Mouse (Mus musculus): ENCODE measurements around the gene Ncmap.

Gene Ncmap

GRCm38 (mm10) chr4:135397991-135398390 lies at the start of gene Ncmap:
Gene Ncmap, minus strand, starts transcription at chr4:135398227.
- DNase-seq (ENCODE audit: low spot score in 2 of 2) = no peak

- no peak for DNase-seq (ENCODE audit: low spot score in 2 of 2)
Measured at GRCm38 (mm10) chr4:135442473-135442872, 44.4 kb upstream of the Ncmap start.

GRCm38 (mm10) chr4:135439904-135440522 lies 42.0 kb upstream of the Ncmap start:
- peak in 1 of 2 experiments; percentile 9 for DNase-seq (ENCODE audit: low spot score in 2 of 2)

GRCm38 (mm10) chr4:135439188-135439647 lies 41.2 kb upstream of the Ncmap start:
- no peak for DNase-seq (ENCODE audit: low spot score in 2 of 2)

GRCm38 (mm10) chr4:135437924-135438323 lies 39.9 kb upstream of the Ncmap start:
- DNase-seq (ENCODE audit: low spot score in 2 of 2) = no peak

- DNase-seq (ENCODE audit: low spot score in 2 of 2) = no peak
Measured at GRCm38 (mm10) chr4:135436291-135436690, 38.3 kb upstream of the Ncmap start.

- no peak for DNase-seq (ENCODE audit: low spot score in 2 of 2)
Measured at GRCm38 (mm10) chr4:135434395-135434789, 36.4 kb upstream of the Ncmap start.

GRCm38 (mm10) chr4:135433443-135434394 lies 35.7 kb upstream of the Ncmap start, which contains the start of gene Rcan3:
Gene Rcan3, minus strand, starts transcription at chr4:135433853.
- peak; percentile 33 to 41 for DNase-seq (ENCODE audit: low spot score in 2 of 2)

GRCm38 (mm10) chr4:135433086-135433442 lies 35.0 kb upstream of the Ncmap start:
- DNase-seq (ENCODE audit: low spot score in 2 of 2) = no peak

- no peak for DNase-seq (ENCODE audit: low spot score in 2 of 2)
Measured at GRCm38 (mm10) chr4:135429990-135430760, 32.1 kb upstream of the Ncmap start.

GRCm38 (mm10) chr4:135429383-135429782 lies 31.4 kb upstream of the Ncmap start:
- DNase-seq (ENCODE audit: low spot score in 2 of 2) = no peak

- DNase-seq (ENCODE audit: low spot score in 2 of 2) = no peak
Measured at GRCm38 (mm10) chr4:135426587-135426986, 28.6 kb upstream of the Ncmap start.

- DNase-seq (ENCODE audit: low spot score in 2 of 2) = peak; percentile 77 to 85
Measured at GRCm38 (mm10) chr4:135425625-135426024, 27.6 kb upstream of the Ncmap start.

GRCm38 (mm10) chr4:135420961-135421360 lies 22.9 kb upstream of the Ncmap start:
- DNase-seq (ENCODE audit: low spot score in 2 of 2) = no peak

- DNase-seq (ENCODE audit: low spot score in 2 of 2) = no peak
Measured at GRCm38 (mm10) chr4:135420416-135420815, 22.4 kb upstream of the Ncmap start.

- no peak for DNase-seq (ENCODE audit: low spot score in 2 of 2)
Measured at GRCm38 (mm10) chr4:135419996-135420395, 22.0 kb upstream of the Ncmap start.

GRCm38 (mm10) chr4:135416367-135416766 lies 18.3 kb upstream of the Ncmap start:
- DNase-seq (ENCODE audit: low spot score in 2 of 2) = no peak

- no peak for DNase-seq (ENCODE audit: low spot score in 2 of 2)
Measured at GRCm38 (mm10) chr4:135413491-135413890, 15.5 kb upstream of the Ncmap start.

- DNase-seq (ENCODE audit: low spot score in 2 of 2) = peak; percentile 32 to 53
Measured at GRCm38 (mm10) chr4:135411633-135412032, 13.6 kb upstream of the Ncmap start.

GRCm38 (mm10) chr4:135406180-135406579 lies 8.2 kb upstream of the Ncmap start:
- DNase-seq (ENCODE audit: low spot score in 2 of 2) = peak; percentile 55 to 58

- no peak for DNase-seq (ENCODE audit: low spot score in 2 of 2)
Measured at GRCm38 (mm10) chr4:135404916-135405315, 6.9 kb upstream of the Ncmap start.

- DNase-seq (ENCODE audit: low spot score in 2 of 2) = no peak
Measured at GRCm38 (mm10) chr4:135404048-135404447, 6.0 kb upstream of the Ncmap start.

All from right cerebral cortex, adult 2 months (tissue).